Mouse (Mus musculus) T-helper 17 cell (primary cell): ENCODE data around the gene Kif13a.

Experiments used
- in situ Hi-C, 2 experiments: fragments of 300-600 bp; cut with MboI, MseI; formaldehyde crosslinking; loops; 1 replicate in 1 of 2; 2 replicates in 1 of 2; pipeline ENCODE4 v1.15.1; 2025; ENCODE audit warnings: high pct_unique_total_duplicates in 2 of 2

Gene Kif13a

DNA sequence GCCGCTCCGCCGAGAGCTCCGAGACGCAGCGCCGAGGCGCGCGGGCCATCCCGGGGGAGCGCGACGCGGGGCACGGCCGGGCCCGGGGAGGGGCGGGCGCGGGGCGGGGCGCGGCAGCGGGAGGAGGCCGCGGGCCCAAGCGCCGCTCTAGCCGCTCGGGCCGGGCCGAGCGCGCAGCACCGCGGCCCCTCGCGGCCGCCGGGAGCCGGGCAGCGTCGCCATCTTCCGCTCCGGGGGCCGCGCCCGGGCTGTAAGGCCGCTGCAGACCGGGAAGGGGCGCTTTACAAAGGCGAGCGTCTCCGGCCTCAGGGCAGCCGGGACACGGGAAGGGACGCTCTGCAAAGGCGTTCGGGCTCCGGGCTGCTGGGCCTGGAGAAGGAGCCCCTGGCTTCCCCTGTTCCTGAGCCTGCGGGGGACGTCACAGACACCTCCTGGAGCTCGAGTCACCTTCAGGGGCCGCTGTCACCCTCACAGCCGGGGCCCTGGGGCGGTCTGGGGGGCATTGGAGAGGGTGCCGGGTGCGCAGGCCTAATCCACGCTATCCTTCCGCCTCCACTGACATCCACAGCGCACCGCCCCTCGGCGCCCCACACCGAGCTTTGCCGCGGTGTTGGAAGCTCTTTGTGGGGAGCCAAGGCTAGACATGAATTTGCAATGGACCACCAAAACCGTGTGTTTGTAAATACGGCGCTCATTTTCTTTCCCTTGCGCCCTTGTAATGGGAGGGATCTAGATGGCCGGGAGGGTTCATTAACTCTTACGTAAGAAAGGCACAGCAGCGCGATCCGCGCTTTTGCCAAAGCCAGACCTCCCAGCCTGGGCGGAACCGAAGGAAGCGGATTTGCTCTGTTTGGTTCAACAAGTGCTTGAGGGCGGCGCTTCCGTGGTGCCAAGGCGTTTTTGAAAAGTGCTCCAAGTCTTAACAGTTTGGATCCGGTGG, at the start of gene Kif13a:
Kif13a (minus strand) TSS at position 149 of the 940 bp plus-strand sequence.
- in situ Hi-C loops, result no loop called here

DNA sequence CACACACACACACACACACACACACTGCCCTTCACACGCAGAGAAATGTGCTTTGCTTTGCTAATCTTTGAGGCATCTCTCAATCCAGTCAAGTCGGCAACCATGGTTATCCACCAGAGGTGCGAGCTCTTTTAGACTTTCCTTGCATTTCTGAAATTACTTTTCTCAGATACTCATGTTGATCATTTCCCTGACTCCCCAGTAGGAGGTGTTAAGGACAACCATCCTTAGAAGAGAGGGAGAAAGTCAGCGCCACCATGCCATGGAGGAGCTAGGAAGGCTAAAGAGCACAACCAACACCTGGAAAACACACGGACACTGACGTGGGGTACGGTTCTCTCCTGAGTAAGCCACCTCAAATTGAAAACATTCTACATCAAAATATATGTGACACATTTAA, 46.9 kb upstream of the Kif13a start:
- in situ Hi-C loops, result loop anchor here in 1 of 2 experiments (10.0 kb wide), 1 partner anchor 1952 kb away; no protein-coding TSS in a partner anchor

DNA sequence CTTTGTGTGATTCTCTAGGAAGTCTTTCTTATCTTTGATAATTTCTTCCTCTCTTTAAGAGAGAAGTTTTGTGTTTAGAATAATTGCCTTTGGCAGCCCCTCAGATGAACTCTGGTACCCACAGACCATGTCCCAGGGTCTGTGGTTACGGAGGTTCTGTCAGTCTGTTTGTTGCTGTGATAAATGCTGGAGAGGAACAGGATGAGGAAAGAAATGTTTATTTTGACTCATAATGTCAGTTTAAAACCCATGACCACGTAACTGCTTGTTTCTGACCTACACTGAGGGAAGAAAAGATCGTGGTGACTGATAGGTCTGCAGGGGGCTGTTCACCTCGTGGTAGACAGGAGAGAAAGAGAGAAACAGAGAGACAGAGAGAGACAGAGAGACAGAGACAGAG, 46.3 kb upstream of the Kif13a start:
- in situ Hi-C loops, result loop anchor here in 1 of 2 experiments (10.0 kb wide), 1 partner anchor 1951 kb away; no protein-coding TSS in a partner anchor

DNA sequence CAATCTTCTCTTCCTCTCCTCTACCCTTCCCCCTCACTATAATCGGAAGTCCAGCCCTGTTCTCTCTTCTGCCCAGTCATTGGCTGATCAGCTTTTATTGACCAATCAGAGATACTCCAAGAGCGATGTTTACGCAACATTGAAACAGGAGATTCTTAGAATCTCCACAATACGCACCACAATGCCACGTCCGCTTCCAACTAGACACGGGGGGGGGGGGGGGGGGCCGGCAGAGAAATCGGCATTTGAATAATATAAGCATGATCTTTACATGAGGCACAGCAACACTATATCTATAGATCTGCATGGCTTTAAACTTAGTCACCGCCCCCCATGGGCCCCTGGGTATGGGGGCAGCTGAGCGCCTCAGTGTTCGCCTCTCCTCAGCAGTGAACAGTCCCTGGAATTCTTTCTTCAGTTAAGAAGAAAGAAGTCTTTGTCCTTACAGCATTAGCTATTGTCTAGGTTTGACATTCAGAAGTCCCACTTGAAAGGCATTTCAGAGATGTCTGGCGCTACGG, 45.4 kb upstream of the Kif13a start:
- in situ Hi-C loops, result loop anchor here in 1 of 2 experiments (10.0 kb wide), 1 partner anchor 1950 kb away; no protein-coding TSS in a partner anchor

DNA sequence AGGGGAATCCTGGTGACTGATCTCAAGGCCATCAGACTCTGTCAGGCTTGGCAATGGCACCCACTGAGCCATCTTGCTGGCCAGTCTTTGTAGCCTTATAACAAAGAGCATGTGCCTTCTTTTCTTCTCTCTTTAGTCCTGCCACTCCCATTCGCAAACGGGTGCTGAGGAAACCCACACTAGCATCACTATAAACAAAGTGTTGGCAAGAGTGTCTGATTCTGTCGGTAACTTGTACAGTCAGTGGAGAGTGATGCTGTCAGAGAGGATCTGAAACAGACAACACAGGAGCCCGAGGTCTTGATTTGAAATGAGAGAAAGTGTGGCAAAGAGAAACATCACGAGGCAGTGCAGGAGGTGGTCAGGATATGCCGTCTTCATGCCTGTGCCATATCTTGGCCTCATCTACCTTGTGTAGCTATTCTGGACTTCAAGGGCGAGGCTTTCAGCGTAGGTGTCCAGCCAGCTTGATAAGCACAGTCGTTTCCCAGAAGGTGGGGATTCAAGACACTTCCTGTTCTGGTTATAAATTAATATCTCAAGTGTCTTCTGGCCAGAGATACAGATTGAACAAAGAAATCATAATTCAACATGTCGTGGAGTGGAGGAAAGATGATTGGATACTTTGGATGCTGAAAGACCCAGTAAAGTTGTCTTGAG, 40.7 kb upstream of the Kif13a start:
- in situ Hi-C loops, result loop anchor here in 1 of 2 experiments (10.0 kb wide), 1 partner anchor 1946 kb away; no protein-coding TSS in a partner anchor

DNA sequence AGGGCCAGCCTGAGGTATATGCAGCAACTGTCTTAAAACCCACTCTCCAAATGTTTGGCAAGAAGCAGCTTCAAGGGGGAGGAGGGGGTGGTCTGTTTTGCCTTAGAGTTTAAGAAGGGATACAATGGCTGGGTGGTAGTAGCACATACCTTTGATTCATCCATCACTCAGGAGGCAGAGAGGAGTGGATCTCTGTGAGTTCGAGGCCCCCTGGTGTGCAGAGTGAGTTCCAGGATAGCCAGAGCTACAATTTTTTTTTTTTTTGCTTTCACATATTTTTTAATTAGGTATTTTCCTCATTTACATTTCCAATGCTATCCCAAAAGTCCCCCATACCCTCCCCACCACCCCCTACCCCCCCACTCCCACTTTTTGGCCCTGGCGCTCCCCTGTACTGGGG, 39.0 kb upstream of the Kif13a start:
- in situ Hi-C loops, result no loop called here

DNA sequence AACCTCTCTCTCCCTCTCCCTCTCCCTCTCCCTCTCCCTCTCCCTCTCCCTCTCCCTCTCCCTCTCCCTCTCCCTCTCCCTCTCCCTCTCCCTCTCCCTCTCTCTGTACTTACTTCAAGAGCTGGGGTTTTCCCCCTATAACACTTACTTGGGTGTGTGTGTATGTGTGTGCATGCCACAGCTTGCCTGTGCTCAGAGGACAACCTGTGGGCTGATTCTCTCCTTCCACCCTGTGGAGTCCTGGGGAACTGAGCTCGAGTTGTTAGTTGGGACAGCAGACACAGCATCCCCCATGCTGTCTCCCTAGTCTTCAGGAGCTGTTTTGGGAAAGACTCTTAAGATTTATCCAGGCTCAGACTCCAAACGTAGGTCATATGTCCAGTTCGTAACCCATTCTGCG, 37.6 kb upstream of the Kif13a start:
- in situ Hi-C loops, result no loop called here

DNA sequence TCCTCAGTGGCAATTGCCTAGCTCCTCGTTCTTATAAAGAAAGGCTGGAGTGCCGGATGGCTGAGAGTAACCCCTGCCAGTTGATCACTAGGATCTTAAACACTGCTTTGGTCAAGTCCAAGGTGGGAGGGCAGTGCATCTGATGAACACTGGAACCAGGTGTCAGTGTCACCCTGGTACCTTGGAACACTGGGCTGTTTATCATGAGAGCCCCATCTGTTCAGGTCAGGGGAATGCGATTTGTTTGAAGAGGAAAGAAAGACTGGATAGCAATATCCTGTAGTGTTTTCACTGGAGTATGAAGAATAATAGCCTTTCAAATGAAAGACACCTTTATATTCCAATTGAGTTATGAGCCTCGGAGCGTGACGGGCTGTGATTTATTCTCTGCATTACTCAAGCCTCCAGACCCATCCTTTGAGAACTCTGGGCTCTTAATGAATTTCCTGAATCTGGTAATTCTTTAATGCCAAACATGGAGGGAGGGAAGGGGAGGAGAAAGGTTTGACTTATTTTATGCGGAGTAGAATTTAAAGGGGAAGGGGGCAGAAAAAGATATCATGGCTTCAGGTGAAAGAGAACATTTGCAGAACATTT, 31.3 kb upstream of the Kif13a start:
- in situ Hi-C loops, result no loop called here

DNA sequence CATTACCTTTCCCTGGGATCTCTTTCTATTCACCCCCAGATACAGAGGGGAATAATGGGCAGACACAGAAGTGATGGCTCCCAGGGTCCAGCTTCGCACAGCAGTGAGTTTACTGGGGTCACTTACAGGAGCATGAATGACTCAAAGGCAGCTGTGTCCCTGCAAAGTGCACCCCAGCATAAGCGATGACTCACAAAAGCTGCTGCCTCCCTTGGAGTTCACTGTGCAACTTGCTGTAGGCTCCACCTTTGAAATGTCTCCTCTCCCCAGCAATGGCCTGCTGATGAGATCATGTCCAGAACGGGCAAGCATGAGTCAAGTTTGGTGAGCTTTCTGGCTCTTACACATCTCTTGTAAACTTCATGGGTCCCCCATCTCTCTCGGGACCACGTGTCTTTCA, 29.5 kb upstream of the Kif13a start:
- in situ Hi-C loops, result no loop called here

DNA sequence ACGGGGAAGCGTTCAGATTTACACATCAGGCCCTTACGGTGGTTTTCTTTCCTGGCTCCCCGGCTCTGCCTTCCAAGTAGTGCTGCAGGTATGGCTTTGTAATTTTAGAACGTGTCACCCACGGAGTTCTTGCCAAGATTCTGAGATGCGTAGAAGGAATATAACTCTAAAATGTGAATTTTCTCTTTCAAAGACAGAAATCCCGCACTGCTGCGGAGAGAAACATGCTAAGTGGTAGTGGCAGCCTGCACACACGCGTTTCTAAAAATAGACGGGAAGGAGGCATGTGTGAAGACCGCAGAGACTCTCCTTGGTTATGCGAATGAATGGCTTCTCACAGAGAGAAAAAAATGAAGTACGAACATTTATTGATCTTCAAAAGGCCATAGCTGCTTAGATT, 21.5 kb upstream of the Kif13a start:
- in situ Hi-C loops, result no loop called here

DNA sequence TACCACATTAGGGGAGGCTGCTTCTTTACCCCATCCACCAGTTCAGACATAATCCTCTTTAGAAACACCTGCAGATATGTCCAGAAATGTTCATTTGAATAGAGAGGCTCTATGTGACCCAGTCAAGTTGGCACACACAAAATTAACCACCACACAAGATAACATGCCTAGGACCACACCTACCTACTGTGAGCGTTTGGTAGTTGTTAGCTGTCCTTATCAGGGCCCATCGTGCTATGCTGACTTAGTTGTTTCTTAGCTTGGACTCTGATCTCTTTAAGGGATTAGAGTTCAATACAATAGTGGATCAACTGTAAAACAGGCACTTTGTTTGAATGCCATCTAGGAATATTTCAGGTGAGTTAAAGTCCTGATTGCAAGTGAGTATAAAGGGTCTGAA, 20.1 kb upstream of the Kif13a start:
- in situ Hi-C loops, result no loop called here

DNA sequence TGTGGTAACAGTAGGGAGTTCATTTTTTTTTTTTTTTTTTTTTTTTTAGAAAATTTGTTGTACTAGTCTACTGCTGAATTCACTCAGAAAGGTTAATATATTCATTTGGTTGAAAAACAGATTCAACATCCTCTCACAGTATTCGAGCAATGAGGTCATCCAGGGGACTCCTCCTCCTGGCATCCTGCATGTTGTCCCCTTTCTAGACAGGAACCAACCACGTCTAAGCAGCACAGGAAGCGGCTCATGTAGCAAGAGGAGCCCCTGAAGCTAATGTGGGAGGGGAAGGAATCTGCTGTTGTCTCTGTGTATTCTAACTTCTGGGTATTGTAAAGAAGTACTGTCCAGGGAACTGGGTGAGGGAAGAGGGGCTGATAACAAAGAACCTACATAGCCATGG, 18.4 kb upstream of the Kif13a start:
- in situ Hi-C loops, result no loop called here

DNA sequence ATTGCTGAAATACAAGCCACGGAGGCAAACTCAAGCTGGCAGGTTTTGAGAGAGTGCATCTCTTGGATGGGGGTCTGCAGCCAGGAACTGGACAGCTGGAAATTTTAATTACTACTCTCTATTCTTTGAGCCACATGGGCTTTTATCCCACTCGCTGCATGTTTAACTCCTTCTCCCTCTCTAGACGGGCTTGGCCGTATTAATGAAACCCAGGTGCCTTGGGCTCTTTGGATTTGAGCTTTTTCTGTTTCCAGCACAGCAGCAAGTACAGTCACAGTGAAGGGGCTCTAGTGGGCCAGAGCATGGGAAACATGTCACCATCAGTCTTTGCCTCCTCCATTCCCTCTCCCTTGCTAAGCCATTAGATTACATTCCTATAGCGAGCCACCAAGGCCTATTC, 16.4 kb upstream of the Kif13a start:
- in situ Hi-C loops, result no loop called here

DNA sequence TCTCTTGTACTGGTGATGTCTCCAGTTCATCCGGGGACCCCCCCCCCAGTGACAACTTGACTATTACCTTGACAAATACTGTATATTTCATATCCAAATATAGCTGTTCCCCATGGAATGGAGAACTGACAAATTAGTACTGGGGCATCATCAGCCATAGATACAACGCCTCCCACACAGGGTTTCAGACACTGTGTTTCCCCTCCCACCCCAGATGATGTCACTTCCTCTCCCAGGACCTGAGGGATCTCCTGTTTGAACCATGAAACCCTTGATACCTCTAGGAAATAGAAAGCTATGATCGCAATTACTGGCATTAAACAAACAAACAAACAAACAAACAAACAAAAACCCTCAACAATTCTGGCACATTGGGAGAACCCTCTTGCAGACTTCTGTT, 15.6 kb upstream of the Kif13a start:
- in situ Hi-C loops, result no loop called here

DNA sequence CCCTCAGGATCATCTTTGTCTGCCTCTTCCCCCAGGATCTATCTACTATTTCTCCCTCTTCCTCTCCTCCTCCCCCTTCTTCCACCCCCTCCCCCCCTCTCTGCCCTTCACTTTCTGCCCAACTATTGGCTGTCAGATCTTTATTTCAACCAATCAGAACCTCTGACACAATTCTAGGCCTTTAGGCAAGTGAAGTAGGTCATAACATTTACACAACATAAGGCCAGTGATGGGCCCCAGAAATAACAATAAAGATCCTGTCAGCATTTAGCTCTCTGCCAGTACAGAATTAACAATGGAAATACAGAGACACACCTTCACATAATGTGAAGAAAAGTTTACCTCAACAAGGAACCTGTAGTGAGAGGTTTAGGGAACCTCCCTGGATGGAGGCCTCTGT, 13.6 kb upstream of the Kif13a start:
- in situ Hi-C loops, result no loop called here

DNA sequence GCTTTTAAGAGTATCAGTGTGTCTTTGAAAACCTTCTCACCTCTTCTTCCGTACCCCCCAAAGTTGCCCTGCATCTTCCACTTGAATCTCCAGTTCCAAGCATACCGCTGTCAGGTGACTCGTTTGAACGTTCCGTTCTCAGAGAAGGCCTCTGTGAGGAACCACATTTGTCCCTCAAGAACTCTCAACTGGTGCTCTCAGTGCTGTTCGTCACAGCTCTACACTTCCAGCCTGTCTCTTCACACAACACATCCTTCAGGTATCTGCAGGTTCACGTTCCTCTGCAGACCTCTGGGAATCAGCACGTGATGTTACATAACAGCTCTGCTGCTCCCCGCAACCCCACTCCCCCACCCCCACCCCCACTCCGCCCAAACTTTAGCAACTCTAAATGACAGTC, 4.4 kb upstream of the Kif13a start:
- in situ Hi-C loops, result no loop called here

DNA sequence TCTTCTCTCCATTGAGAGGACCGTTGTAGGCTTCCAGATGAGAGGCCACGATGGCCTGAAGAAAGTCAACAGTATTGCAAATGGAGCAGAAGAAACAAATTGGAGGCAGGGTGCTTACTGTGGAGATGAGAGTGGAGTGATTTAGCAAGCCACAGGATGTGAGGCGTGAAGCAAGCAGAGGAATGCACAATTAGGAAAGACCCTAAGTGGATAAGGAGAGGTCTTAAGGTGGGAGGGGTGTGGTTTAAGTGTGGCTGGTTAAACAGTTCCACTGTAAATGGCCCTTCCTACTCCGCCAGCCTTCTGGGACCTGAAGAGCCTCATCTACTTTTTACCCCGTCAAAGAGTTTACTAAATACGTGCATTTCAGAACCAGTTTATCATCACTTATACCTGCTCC, 3.2 kb upstream of the Kif13a start:
- in situ Hi-C loops, result no loop called here

DNA sequence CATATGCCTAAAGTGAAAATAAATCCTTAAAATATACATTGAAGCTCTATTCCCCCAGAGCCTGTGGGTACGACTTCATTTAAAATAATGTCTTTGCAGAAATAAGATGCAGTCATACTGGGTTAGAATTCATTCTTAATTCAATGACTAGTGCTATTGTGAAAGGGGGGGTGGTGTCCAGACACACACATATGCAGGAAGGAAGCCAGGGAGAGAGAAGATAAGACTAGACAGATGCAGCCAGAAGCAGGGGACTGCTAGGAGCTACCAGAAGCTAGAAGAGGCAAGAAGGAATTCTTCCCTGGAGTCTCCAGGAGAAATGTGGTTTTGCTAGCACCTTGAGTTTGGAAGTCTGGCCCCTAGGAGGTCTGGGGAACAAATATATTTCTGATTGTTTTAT, 2.4 kb upstream of the Kif13a start:
- in situ Hi-C loops, result no loop called here

DNA sequence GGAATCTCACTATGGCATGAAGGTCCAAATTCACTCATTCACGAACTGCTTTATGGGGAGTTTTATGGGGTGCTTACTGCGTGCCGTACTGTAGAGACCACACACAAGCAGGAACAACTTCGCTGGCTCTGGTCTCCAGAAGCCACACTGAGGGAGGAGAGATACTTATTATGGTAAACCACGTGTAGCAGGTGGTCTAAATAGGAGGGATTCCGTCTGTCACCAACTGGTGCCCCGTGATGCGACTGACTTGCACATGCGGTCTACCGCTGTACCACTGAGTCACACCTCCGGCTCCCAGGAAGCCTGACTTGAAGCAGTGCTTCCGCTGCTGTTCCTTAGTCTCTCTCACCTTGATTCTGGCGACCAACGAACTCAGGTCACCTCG, 986 bp upstream of the Kif13a start:
- in situ Hi-C loops, result no loop called here

DNA sequence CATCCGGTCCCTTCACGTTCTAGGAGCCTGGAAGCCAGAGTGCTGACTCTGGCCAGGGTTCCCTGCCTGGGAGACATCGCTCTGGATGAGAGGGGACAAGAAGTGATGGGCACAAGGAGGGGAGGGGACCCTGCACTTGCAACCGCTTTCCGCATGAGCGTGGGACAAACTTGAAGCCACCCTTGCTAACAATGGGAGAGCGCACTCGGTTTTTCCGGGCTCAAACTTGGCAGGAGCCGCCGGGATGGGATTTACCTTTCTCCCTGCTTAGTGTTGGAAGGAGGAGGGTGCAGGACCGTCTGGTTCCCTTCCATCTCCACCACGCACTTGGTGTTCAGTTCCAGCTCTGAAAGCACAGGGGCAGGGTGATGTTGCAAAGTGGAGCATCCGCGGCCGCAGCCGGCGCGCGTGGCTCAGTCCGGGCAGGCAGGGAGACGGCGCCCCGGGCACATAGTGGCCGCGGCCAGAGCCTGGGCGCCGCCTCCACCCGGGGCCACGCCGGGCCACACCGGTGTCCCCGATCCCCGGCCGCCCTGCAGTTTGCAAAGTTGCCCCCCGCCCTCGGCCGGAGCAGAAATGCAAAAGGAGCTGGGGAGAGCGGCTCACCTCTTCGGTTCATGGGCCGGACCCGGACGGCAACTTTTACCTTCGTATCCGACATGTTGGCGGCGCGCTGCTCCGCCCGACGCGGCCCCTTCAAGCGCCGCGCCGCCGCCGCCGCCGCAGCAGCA, 541 bp downstream of the Kif13a start:
- in situ Hi-C loops, result no loop called here

DNA sequence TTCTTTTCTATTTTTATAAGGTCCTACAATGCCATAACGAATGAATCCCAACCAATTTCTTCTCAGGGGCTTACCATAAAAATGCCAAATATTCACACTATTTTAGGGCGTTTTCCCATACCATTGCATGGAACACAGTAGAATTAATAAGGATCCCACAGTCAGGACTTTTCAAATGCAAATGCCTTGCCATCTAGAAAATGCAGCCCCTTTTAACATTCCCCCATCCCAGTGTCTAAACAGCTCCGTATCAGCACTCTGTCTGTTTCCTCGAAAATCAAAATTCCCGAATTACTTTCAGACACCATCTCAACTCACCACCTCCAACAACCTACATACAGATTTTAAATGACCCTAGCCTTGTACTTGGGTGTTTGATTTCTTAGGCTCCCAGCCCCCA, 1.3 kb downstream of the Kif13a start:
- in situ Hi-C loops, result no loop called here
